Mouse (Mus musculus): ENCODE measurements around the gene Lpcat1. TPM values are rescaled to one million over a fixed set of nuclear protein-coding genes. Genes with fewer than 3 reads are reported as not detected.

Gene Lpcat1
- polyA plus RNA-seq, 1 experiment, result 38.4 TPM

GRCm38 (mm10) chr13:73448201-73448600 lies 18.8 kb upstream of the Lpcat1 start:
- TF ChIP-seq CTCF (IDR thresholded peaks at IDR 0.05; ENCODE audit: borderline replicate concordance, insufficient read depth, low read depth, low read length) (no peak), POLR2A (IDR thresholded peaks at IDR 0.05; ENCODE audit: borderline replicate concordance, insufficient read depth, low read length) (no peak)
- WGBS, result 72% methylated on average over 2 of the region's 2 CpGs
- H3K4me1 ChIP-seq (ENCODE audit: control insufficient read depth, insufficient read depth, low read length), result peaks cover 6% of the 10 kb centered on the region
- no peak overlapping the region for H3K4me3 ChIP-seq (replicated peaks; ENCODE audit: insufficient read depth, low read depth, low read length)
- no peak overlapping the region for H3K27ac ChIP-seq (ENCODE audit: insufficient read depth, low read length)
- DNase-seq, result no peak
- no peaks in the 10 kb centered on the region for H3K27me3 ChIP-seq (ENCODE audit: control insufficient read depth, insufficient read depth, low read length)

DNA sequence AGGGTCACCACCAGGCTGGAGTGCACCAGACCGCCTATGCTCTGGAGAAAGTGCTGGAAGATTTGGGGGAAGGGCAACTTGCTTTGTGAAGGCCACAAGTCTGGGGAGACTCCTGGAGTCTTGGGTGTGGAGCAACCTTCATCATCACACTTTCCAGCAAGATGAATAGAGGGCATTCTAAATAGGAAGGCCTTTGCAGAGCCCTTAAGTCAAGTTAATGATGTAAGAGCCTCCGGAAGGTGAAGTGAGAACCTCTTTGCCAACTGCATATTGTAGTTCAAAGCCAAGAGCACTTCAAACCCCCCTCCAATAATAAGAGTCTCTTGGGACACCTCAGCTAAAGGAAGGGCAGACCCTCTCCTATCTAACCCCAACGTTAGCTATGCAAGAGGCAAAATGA lies 18.3 kb upstream of the Lpcat1 start:
- WGBS, result 93% methylated on average over 3 of the region's 3 CpGs
- peaks cover 6% of the 10 kb centered on the region for H3K4me1 ChIP-seq (ENCODE audit: control insufficient read depth, insufficient read depth, low read length)
- DNase-seq, result no peak
- H3K27me3 ChIP-seq (ENCODE audit: control insufficient read depth, insufficient read depth, low read length), result no peaks in the 10 kb centered on the region
- H3K4me3 ChIP-seq (replicated peaks; ENCODE audit: insufficient read depth, low read depth, low read length), result no peak overlapping the region
- no peak overlapping the region for H3K27ac ChIP-seq (ENCODE audit: insufficient read depth, low read length)
- no peak for TF ChIP-seq CTCF (IDR thresholded peaks at IDR 0.05; ENCODE audit: borderline replicate concordance, insufficient read depth, low read depth, low read length)
- no peak for TF ChIP-seq POLR2A (IDR thresholded peaks at IDR 0.05; ENCODE audit: borderline replicate concordance, insufficient read depth, low read length)

GRCm38 (mm10) chr13:73453503-73454217 lies 13.3 kb upstream of the Lpcat1 start:
- TF ChIP-seq POLR2A (IDR thresholded peaks at IDR 0.05; ENCODE audit: borderline replicate concordance, insufficient read depth, low read length) (no peak), CTCF (IDR thresholded peaks at IDR 0.05; ENCODE audit: borderline replicate concordance, insufficient read depth, low read depth, low read length) (no peak)
- WGBS, result 86% methylated on average over 3 of the region's 3 CpGs
- H3K27me3 ChIP-seq (ENCODE audit: control insufficient read depth, insufficient read depth, low read length), result no peaks in the 10 kb centered on the region
- DNase-seq, result no peak
- no peak overlapping the region for H3K27ac ChIP-seq (ENCODE audit: insufficient read depth, low read length)
- no peaks in the 10 kb centered on the region for H3K4me1 ChIP-seq (ENCODE audit: control insufficient read depth, insufficient read depth, low read length)
- no peak overlapping the region for H3K4me3 ChIP-seq (replicated peaks; ENCODE audit: insufficient read depth, low read depth, low read length)

DNA sequence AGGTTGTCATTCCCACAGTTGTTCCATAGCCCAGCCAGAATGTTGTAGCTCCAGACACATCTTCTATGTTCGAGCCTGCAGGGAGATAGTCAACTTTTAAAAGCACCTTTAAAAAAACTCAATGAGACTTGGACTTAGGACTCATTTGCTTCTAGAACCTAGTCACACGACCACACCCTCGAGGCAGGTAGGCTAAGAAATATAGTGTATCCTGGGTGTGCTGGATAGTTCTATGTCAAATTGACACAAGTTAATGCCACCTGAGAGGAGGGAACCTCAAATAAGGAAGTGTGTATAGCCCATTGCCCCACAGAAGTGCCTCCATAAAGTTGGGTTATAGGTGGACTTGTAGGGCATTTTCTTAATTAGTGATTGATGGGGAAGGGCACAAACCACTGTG lies 11.7 kb upstream of the Lpcat1 start:
- 73% methylated on average over 3 of the region's 3 CpGs for WGBS
- DNase-seq, result no peak
- H3K4me1 ChIP-seq (ENCODE audit: control insufficient read depth, insufficient read depth, low read length), result no peaks in the 10 kb centered on the region
- H3K27me3 ChIP-seq (ENCODE audit: control insufficient read depth, insufficient read depth, low read length), result no peaks in the 10 kb centered on the region
- H3K27ac ChIP-seq (ENCODE audit: insufficient read depth, low read length), result no peak overlapping the region
- no peak overlapping the region for H3K4me3 ChIP-seq (replicated peaks; ENCODE audit: insufficient read depth, low read depth, low read length)
- TF ChIP-seq CTCF (IDR thresholded peaks at IDR 0.05; ENCODE audit: borderline replicate concordance, insufficient read depth, low read depth, low read length), result no peak
- TF ChIP-seq POLR2A (IDR thresholded peaks at IDR 0.05; ENCODE audit: borderline replicate concordance, insufficient read depth, low read length), result no peak

- no peaks in the 10 kb centered on the region for H3K27me3 ChIP-seq (ENCODE audit: control insufficient read depth, insufficient read depth, low read length)
- 92% methylated on average over 4 of the region's 4 CpGs for WGBS
- DNase-seq, result no peak
- H3K27ac ChIP-seq (ENCODE audit: insufficient read depth, low read length), result no peak overlapping the region
- H3K4me1 ChIP-seq (ENCODE audit: control insufficient read depth, insufficient read depth, low read length), result no peaks in the 10 kb centered on the region
- TF ChIP-seq CTCF (IDR thresholded peaks at IDR 0.05; ENCODE audit: borderline replicate concordance, insufficient read depth, low read depth, low read length) (no peak), POLR2A (IDR thresholded peaks at IDR 0.05; ENCODE audit: borderline replicate concordance, insufficient read depth, low read length) (no peak)
- H3K4me3 ChIP-seq (replicated peaks; ENCODE audit: insufficient read depth, low read depth, low read length), result no peak overlapping the region
These were observed 9.7 kb upstream of the Lpcat1 start for GRCm38 (mm10) chr13:73457301-73457700.

DNA sequence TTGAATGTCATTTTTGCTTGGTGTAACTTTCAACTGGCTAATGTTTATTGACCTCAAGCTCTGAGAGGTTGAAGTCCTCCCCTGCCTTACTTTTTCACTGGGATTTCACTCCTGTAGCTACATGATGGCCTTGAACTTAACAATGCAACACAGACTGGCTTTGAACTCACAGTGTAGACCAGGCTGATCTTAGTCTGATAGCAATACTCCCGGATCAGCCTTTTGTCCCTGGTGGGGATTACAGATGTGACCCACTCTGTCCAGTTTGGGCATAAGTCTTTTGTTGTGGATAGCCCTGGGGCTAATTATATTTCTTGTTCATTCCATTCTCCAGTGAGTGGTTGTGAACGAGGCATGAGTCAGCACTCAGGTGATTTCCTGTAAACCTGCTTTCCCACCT lies 9.3 kb upstream of the Lpcat1 start:
- WGBS, result 81% methylated on average over 2 of the region's 2 CpGs
- Histone ChIP-seq H3K27me3 (ENCODE audit: control insufficient read depth, insufficient read depth, low read length) (no peaks in the 10 kb centered on the region), H3K4me1 (ENCODE audit: control insufficient read depth, insufficient read depth, low read length) (no peaks in the 10 kb centered on the region), H3K4me3 (replicated peaks; ENCODE audit: insufficient read depth, low read depth, low read length) (no peak overlapping the region), H3K27ac (ENCODE audit: insufficient read depth, low read length) (no peak overlapping the region)
- no peak for TF ChIP-seq CTCF (IDR thresholded peaks at IDR 0.05; ENCODE audit: borderline replicate concordance, insufficient read depth, low read depth, low read length)
- no peak for TF ChIP-seq POLR2A (IDR thresholded peaks at IDR 0.05; ENCODE audit: borderline replicate concordance, insufficient read depth, low read length)
- DNase-seq, result no peak

- 49% methylated on average over 5 of the region's 5 CpGs for WGBS
- H3K27me3 ChIP-seq (ENCODE audit: control insufficient read depth, insufficient read depth, low read length), result no peaks in the 10 kb centered on the region
- H3K27ac ChIP-seq (ENCODE audit: insufficient read depth, low read length), result no peak overlapping the region
- no peaks in the 10 kb centered on the region for H3K4me1 ChIP-seq (ENCODE audit: control insufficient read depth, insufficient read depth, low read length)
- DNase-seq, result no peak
- no peak for TF ChIP-seq CTCF (IDR thresholded peaks at IDR 0.05; ENCODE audit: borderline replicate concordance, insufficient read depth, low read depth, low read length)
- TF ChIP-seq POLR2A (IDR thresholded peaks at IDR 0.05; ENCODE audit: borderline replicate concordance, insufficient read depth, low read length), result no peak
- H3K4me3 ChIP-seq (replicated peaks; ENCODE audit: insufficient read depth, low read depth, low read length), result no peak overlapping the region
These were observed 8.3 kb upstream of the Lpcat1 start for GRCm38 (mm10) chr13:73458719-73459118.

GRCm38 (mm10) chr13:73459189-73459850 lies 7.7 kb upstream of the Lpcat1 start:
- TF ChIP-seq CTCF (IDR thresholded peaks at IDR 0.05; ENCODE audit: borderline replicate concordance, insufficient read depth, low read depth, low read length) (no peak), POLR2A (IDR thresholded peaks at IDR 0.05; ENCODE audit: borderline replicate concordance, insufficient read depth, low read length) (no peak)
- no peak for DNase-seq
- Histone ChIP-seq H3K27ac (ENCODE audit: insufficient read depth, low read length) (no peak overlapping the region), H3K4me3 (replicated peaks; ENCODE audit: insufficient read depth, low read depth, low read length) (no peak overlapping the region), H3K27me3 (ENCODE audit: control insufficient read depth, insufficient read depth, low read length) (no peaks in the 10 kb centered on the region), H3K4me1 (ENCODE audit: control insufficient read depth, insufficient read depth, low read length) (no peaks in the 10 kb centered on the region)
- WGBS, result 66% methylated on average over 7 of the region's 7 CpGs

Data from cerebellum, adult 2 months (tissue).